Mouse (Mus musculus) layer of hippocampus, adult 18-20 months (tissue): ENCODE measurements around the gene Rtl8a. TPM values are rescaled to one million over a fixed set of nuclear protein-coding genes. Genes with fewer than 3 reads are reported as not detected.
"Not testable (repeated sequence)": the region's sequence is repeated elsewhere in the genome, so short reads cannot be mapped to it uniquely, and the experiment has no call there.

ENCODE experiments used
- DNase-seq, 2 experiments: peaks; one replicate each; pipeline ENCODE4 v3.0.0; 2022; ENCODE audit warnings: low spot score in 2 of 2
- long read RNA-seq: library from polyadenylated mRNA; stranded (forward); transcript quantifications from one replicate; pipeline ENCODE4 v2.0.0, GENCODE M21; 2021
- total RNA-seq, 2 experiments: library from RNA; stranded (reverse); gene quantifications; 2 replicates each; pipeline ENCODE4 v1.2.3; 2021

The Rtl8a gene
- 100 to 1,000 TPM; 208 to 284 TPM for total RNA-seq
- long read RNA-seq, transcript Rtl8a-201 (1 exons, 1,195 nt), result major isoform, 69 of 69 reads
- long read RNA-seq, partial matches to known transcripts, result 0 of 69 reads
- long read RNA-seq, other reads (novel, unspliced or antisense), result 0 of 69 reads

DNA sequence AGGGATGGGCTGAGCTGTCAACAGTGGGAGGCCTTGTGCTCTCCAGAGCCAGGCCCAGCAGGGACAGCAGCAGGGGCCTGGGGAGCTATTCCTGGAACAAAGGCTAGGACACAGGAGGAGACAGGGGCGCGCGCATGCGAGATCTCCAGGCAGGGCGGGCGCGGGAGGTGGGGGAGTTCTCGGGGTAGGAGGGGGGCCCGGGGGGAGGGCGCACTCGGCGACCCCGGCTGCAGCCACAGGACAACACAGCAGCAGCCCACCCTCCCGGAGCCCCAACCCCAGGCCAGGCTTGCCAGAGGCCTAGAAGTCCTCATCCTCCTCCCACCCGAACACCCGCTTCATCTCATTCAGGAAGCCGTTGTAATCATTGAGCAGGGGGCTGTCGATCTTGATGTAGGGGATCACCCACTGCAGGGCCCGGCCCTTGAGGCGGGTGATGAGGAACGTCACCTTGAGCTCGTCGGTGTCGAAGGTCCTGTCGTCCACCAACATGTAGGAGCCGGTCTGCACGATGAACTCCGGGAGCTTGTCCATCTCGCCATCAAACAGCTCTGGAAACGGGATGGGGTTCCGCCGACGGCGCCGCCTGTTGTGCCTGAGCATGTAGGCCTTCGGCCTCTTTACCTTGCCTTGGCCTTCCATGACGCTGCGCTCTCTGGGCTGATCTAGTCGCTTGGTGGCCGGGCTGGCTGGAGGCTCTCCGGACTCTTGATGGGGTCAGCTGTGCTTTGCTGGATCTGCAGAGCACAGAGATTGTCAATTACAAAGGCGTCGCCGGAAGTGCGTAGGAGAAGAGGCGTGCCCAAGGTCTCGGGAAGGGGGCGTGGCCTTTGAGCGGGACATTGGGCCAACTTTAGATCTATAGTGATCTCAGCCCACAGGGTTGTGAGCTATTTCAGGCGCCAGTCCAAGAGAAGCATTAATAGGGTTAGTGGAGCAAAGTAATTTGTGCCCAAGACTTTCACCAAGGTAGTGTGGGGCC, at the start of gene Rtl8a:
Rtl8a (minus strand) TSS at position 703 of the 982 bp plus-strand sequence.
- DNase-seq, result peak; percentile 42 to 77

DNA sequence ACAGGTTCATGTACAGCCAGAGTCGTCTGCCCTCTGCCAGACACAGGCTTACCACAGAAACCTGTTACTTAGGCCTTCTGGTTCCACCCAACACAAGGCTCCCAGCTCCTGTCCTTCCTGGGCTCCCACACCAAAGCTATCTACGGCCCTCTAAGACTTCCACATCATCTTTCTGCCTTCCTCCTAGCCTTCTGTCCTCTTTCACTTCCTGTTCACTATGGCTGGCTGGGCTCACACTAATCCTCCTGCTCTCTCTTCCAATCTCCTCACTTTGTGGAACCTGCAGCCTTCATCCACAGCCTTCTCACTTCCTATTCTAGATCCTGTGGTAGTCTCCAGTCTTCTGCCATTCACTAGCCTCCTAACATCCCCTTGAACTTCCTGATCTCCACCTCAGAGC, 49.7 kb upstream of the Rtl8a start:
- no peak for DNase-seq

DNA sequence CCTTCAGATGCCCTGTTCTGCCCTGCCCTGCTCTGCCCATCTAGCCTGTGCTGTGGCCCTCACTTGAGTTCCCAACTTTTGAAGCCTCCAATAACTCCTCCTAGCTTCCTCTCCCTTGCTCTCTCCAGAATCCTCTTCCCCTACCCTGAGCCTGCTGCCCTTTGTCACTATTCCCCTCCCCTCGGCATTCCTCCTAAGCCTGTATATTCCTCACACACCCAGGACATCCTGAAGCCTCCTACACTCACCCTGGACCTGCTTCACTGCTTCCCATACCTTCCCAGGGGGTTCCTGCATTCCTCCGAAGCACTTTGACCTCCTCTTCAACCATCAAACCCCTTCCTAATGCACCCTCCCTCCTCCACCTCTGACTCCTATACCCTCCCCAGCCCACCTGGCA, 48.6 kb upstream of the Rtl8a start:
- DNase-seq, result no peak

DNA sequence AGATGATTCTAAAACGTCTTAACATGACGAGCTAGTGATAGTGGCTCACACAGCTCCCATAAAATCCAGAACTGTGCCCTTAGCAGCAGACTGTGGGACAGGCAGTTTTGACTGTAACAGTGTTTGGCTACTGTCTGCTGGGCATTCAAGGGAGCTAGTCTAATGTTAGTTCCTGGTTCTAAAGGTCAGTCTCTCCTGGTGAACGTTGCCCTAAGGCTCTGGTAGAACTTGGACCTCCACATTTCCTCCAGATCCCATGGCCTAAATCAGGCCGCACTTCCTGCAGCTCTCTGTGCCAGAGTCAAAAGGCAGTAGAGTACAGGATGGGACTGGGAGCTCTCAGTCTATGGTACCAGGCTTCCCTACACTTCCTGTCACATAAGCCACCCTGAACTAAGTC, 41.2 kb upstream of the Rtl8a start:
- DNase-seq, result not testable (repeated sequence)

DNA sequence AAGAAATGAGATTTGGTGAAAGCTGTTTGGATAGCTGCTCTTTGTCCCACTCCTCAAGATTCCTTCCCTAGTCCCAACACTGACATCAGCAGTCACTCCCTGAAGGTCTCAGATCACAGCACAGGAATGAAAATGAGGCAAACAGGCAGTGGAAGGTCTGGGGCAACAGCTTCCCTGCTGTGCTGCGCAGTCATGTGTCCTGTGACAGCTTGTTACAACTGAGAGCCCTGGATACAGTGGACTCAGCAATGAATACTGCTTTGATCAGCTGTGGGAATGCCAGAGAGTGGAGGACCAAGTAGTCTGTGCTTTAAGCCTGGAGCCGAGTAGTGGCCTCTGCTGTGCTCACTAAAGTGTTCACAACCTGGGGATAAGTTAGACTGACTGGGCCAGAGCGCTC, 39.2 kb upstream of the Rtl8a start:
- not testable (repeated sequence) for DNase-seq

DNA sequence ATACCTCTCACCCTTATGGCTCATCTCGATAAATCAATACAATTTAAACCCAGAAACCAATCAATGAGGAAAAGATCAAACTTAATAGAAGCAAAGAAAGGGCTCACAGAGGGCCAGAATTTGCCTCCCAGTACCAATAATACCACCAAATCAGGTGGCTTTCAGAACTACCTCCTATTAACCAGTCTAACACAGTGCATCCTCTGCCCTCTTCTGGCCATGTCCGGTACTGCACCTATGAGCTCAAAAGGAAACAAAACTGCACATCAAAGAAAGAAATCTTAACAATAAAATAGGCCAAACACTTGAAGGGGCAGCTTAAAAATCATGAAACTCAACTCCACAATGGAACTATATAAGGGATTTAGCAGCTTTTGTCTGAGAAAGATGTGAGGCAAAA, 33.5 kb upstream of the Rtl8a start:
- peak; percentile 43 to 87 for DNase-seq

DNA sequence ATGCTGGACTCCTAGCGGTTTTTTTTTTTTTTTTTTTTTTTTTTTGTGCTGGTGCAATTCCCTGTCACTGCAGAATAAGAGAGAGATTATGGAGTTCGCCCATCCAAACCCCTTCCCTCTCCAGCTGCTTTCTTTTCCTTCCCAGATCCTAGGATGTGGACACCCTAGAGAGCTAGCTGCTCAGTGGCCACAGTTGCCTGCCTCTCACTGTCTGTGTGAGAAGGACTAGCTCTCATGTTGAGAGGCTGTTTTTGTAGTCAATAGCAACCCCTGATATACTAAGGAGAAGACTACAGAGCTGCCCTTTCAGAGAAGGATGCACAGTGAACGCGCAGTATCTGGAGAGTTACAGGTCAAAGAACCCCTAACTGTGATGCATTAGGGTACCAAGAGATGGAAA, 27.2 kb upstream of the Rtl8a start:
- not testable (repeated sequence) for DNase-seq

DNA sequence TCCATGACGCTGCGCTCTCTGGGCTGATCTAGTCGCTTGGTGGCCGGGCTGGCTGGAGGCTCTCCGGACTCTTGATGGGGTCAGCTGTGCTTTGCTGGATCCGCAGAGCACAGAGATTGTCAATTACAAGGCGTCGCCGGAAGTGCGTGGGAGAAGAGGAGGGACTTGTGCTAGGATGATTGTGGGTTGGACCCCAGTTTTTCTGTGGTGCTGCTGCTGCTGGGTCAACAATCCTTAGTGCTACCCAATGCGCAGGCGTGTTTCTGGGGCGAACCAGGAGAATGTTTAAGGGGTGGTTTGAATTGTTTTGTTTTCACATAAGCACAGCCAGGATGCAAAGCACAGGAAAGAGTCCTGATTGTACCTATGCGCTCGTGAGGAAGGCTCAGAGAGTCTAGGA, 26.8 kb upstream of the Rtl8a start, which contains the start of gene Rtl8b:
Rtl8b (minus strand) TSS at position 115 of the 400 bp plus-strand sequence.
- peak; percentile 82 to 87 for DNase-seq

DNA sequence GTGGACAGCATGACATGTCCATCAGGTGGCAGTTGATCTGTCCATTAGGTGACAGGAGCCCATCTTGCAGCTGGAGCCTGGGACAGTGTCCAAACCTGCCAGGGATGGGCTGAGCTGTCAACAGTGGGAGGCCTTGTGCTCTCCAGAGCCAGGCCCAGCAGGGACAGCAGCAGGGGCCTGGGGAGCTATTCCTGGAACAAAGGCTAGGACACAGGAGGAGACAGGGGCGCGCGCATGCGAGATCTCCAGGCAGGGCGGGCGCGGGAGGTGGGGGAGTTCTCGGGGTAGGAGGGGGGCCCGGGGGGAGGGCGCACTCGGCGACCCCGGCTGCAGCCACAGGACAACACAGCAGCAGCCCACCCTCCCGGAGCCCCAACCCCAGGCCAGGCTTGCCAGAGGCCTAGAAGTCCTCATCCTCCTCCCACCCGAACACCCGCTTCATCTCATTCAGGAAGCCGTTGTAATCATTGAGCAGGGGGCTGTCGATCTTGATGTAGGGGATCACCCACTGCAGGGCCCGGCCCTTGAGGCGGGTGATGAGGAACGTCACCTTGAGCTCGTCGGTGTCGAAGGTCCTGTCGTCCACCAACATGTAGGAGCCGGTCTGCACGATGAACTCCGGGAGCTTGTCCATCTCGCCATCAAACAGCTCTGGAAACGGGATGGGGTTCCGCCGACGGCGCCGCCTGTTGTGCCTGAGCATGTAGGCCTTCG, 26.2 kb upstream of the Rtl8a start:
- not testable (repeated sequence) for DNase-seq

DNA sequence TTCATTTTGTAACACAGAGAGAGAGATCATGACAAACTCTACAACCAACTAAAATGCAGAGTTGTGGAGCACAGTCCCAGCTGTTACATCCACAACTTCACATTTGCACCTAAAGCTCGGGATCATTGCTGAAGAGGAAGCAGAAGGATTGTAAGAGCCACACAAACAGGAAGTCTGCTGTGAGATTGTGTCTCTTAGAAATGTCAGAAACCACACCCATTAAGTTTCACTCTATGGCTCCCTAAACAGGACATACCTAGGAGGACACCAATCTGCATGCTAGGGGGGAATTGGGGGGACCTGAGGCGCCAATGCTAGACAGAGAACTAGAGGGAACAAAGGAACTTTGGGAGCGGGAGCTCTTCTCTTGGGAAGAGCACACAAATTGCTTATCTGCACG, 9.4 kb upstream of the Rtl8a start:
- not testable (repeated sequence) for DNase-seq

DNA sequence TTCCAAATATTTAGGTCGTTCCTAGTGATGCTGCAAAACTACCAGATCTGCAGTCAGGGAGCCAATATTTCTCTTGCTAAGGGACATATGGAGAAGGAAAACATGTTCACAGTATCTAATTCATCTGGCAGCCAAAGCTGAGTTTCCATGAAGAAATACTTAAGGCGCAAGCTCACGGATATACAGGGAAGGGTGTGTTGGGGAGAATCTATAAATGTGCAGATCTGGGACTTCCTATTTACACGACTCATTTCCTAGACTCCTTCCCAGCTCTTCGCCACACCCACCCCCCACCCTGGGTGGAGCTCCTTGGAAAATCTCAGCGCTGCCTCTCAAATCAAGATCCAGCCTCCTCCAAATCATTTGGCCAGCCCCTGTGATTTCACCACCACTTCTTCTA, 2.4 kb upstream of the Rtl8a start:
- DNase-seq, result no peak

DNA sequence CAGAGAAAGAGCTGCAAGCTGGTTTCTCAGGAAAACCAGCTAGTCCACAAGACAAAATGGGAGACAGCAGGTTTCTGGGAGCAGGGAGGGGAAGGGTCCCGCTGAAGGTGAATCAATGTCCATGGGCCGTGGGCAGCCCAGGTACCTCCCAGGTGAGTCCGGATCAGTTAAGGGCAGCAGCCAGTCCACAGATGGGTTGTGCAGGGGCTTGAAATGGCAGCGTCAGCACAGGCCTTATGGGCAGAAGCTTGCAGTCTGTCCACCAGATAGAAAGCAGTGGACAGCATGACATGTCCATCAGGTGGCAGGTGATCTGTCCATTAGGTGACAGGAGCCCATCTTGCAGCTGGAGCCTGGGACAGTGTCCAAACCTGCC, 890 bp downstream of the Rtl8a start:
- DNase-seq, result not testable (repeated sequence)

DNA sequence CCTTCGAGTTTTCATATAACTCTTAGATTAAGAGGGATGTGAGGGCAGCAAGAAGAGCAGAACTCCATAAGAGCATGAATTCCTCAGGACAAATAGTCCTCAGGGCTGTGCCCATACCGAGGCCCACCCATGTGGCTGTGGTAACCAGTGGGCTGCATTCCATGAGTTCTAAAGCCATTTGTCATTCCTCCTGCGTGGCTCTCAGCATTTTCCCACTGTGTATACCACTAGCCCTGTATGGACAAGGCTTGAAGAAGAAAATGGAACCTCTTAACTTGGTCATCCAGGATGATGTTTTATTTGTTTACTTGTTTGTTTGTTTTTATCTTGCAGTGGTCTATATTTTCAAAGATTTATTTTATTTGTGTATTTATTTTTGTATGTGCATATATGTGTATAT, 5.4 kb downstream of the Rtl8a start:
- not testable (repeated sequence) for DNase-seq

DNA sequence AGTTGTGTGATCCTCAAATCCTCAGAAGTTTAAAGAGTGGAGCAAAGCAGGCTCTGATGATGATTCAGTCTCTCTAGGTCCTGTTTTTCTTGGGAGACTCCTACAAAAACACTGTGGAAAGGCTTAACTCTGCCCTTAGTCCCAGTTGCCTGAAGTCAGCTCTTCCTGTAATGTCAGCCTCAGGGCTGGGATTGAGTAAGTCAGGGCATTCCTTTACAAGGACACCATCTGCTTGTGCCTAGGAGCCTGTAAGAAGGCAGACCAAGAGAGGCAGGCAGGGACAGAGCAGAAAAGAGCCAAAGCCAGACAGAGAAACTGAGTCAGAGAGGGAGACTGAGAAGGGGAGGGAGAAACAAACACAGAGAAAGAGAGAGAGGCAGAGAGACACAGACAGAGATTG, 32.1 kb downstream of the Rtl8a start:
- DNase-seq, result not testable (repeated sequence)

DNA sequence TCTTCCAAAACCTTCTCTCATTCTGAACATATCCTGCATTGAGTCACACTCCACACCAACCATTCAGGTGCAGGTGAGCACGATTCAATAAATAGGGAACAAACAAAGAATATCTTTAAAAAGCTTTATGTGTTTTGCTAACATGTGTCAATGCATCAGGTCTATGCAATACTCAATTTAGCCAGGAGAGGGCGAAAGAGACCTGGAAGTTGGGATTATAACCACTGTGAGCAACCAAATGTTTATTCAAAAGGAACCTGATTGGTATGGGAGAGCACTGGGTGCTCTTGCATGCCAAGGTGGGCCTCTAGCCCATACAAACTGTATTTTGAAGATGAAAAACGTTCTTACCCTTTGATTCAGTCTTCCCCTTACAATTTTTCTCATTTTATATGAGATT, 32.9 kb downstream of the Rtl8a start:
- DNase-seq, result peak; percentile 60 to 82

DNA sequence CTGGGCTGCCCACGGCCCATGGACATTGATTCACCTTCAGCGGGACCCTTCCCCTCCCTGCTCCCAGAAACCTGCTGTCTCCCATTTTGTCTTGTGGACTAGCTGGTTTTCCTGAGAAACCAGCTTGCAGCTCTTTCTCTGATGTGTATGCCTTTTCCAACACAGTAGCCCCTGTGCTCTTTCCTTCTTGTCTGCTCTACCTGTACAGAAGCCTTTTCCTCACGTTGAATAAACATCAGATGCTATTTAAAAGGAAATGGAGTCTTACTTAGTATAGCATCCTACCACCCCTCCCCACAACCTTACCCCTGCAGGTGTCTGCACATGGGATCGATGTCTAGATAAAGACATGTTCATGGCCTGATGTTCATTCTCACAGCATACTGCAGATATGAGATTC, 34.6 kb downstream of the Rtl8a start, which contains the start of gene Gm14597:
Gm14597 (minus strand) TSS at position 101 of the 400 bp plus-strand sequence.
- DNase-seq, result not testable (repeated sequence)

DNA sequence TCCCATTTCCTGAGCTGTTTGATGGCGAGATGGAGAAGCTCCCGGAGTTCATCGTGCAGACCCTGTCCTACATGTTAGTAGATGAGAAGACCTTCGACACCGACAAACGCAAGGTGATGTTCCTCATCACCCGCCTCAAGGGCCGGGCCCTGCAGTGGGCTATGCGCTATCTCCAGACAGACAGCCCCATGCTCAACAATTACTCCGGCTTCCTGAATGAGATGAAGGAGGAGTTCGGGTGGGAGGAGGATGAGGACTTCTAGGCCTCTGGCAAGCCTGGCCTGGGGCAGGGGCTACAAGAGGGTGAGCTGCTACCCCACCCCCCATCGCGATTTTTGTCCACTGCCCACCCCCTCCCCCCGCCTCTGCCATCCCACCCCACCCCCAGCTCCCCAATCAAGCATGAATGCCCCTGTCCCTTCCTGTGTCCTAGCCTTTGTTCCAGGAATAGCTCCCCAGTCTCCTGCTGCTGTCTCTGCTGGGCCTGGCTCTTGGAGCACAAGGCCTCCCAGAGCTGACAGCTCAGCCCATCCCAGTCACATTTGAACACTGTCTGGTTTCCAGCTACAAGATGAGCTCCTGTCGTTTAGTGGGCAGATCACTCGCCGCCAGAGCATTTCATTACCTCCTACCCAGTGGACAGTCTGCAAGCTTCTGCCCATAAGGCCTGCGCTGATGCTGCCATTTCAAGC, 35.2 kb downstream of the Rtl8a start:
- no peak for DNase-seq

DNA sequence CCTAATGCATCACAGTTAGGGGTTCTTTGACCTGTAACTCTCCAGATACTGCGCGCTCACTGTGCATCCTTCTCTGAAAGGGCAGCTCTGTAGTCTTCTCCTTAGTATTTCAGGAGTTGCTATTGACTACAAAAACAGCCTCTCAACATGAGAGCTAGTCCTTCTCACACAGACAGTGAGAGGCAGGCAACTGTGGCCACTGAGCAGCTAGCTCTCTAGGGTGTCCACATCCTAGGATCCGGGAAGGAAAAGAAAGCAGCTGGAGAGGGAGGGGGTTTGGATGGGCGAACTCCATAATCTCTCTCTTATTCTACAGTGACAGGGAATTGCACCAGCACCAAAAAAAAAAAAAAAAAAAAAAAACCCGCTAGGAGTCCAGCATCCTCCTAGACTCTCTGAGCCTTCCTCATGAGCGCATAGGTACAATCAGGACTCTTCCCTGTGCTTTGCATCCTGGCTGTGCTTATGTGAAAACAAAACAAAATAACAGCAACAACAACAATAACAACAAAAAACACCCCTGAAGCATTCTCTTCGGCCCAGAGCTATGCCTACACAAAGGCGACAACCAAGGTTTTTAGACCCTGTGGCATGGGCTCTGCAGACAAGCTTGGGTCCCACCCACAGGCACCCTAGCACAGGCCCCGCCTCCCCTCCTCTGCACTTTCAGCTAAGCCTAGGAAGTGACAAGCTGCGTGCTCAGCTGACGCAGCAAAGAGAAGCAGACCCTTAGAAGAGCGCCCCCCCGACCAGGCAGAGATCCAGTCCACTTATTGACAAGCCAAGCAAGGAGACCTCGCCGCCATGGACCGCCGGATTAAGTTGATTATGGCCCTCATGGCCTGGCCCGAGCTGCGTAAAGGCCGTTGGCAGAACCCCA, 36.0 kb downstream of the Rtl8a start, which contains the start of gene Rtl8c:
Rtl8c (plus strand) TSS at position 791 of the 880 bp plus-strand sequence.
- DNase-seq, result peak; percentile 70 to 84

DNA sequence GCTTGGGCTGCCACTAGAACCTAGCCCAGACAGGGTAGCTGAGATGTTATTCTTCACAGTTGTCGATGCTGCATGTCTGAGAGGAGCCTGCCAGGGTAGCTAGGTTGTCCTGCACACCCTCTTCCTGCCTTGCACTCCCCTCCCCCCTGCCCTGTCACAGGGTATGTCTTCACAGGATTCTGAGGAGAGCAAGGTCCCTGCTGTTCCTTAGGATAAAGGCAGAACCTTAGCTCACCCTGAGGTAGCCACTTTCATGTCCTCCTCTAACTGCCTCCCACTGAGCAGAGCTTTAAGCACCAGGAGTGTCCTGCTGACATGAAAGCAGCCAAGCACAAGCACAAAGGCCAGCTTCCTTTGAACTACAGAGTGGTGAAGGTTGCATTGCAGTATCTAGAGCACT, 37.3 kb downstream of the Rtl8a start:
- not testable (repeated sequence) for DNase-seq

DNA sequence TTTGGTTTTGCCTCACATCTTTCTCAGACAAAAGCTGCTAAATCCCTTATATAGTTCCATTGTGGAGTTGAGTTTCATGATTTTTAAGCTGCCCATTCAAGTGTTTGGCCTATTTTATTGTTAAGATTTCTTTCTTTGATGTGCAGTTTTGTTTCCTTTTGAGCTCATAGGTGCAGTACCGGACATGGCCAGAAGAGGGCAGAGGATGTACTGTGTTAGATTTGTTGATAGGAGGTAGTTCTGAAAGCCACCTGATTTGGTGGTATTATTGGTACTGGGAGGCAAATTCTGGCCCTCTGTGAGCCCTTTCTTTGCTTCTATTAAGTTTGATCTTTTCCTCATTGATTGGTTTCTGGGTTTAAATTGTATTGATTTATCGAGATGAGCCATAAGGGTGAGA, 43.5 kb downstream of the Rtl8a start:
- peak; percentile 14 to 79 for DNase-seq
